Mouse (Mus musculus) liver, postnatal 0 days (tissue): ENCODE measurements around the gene 2310034G01Rik. TPM values are rescaled to one million over a fixed set of nuclear protein-coding genes. Genes with fewer than 3 reads are reported as not detected.

Experiments used
- ATAC-seq: fragments of 200-750 bp; cut with Nextera tagmentation; 2 replicates; pipeline ENCODE4 v1.8.0; 2017; ENCODE audit warnings: mild to moderate bottlenecking, moderate library complexity
- DNase-seq: peaks from one replicate; pipeline ENCODE4 v3.0.0-alpha.2; 2016
- H3K27ac ChIP-seq: fragments of 300-500 bp; sonication (generic); 2 replicates; pipeline ENCODE4 v1.5.1; 2014; ENCODE audit warnings: antibody characterized with exemption, moderate library complexity, mild to moderate bottlenecking, low read depth
- H3K27me3 ChIP-seq: fragments of 300-500 bp; sonication (generic); 2 replicates; pipeline ENCODE4 v1.6.1; 2014; ENCODE audit warnings: low read length, control low read depth, mixed read lengths; ENCODE audit not compliant: insufficient read depth
- H3K36me3 ChIP-seq: fragments of 300-500 bp; sonication (generic); replicated peaks from 2 replicates; pipeline ENCODE4 v1.6.1; 2014; ENCODE audit warnings: mild to moderate bottlenecking, control low read depth, low read length, moderate library complexity, mixed read lengths; ENCODE audit not compliant: insufficient read depth
- H3K4me1 ChIP-seq: fragments of 300-500 bp; sonication (generic); 2 replicates; pipeline ENCODE4 v1.6.1; 2014; ENCODE audit warnings: antibody characterized with exemption, mild to moderate bottlenecking, control low read depth; ENCODE audit not compliant: insufficient read depth
- H3K4me2 ChIP-seq: fragments of 300-500 bp; sonication (generic); 2 replicates; pipeline ENCODE4 v1.6.1; 2014; ENCODE audit warnings: low read depth, mild to moderate bottlenecking, low read length, moderate library complexity, mixed read lengths
- H3K4me3 ChIP-seq: fragments of 300-500 bp; sonication (generic); 2 replicates; pipeline ENCODE4 v1.5.1; 2014; ENCODE audit warnings: low read depth, low read length
- H3K9ac ChIP-seq: fragments of 300-500 bp; sonication (generic); replicated peaks from 2 replicates; pipeline ENCODE4 v1.6.1; 2014; ENCODE audit warnings: mild to moderate bottlenecking, moderate library complexity
- H3K9me3 ChIP-seq: fragments of 300-500 bp; sonication (generic); 2 replicates; pipeline ENCODE4 v1.6.1; 2016; ENCODE audit warnings: mild to moderate bottlenecking, control low read depth, low read length, mixed read lengths
- CTCF ChIP-seq: sonication (generic); IDR thresholded peaks from 2 replicates; pipeline ENCODE4 v1.5.1; 2016; ENCODE audit warnings: antibody characterized with exemption, low read depth
- EP300 ChIP-seq: IDR thresholded peaks from 2 replicates; pipeline ENCODE4 v1.6.1; 2016; ENCODE audit warnings: antibody characterized with exemption, low read depth, mild to moderate bottlenecking
- WGBS: fragments of 180-500 bp; shearing (Covaris S2); extraction: QIAGEN DNeasy Blood & Tissue Kit; methylation state at CpG from one replicate; pipeline ENCODE4 v1.1.7; 2014; ENCODE audit not compliant: insufficient replicate concordance; 5-methylcytosine and 5-hydroxymethylcytosine counted together
- polyA plus RNA-seq: library from polyadenylated mRNA; unstranded; fragments of >200 nt; fragmentation: Nextera tagmentation; extraction: Ambion mirVana; gene quantifications from 2 replicates; pipeline ENCODE4 v1.2.1, GENCODE M21; 2015

Gene 2310034G01Rik
- polyA plus RNA-seq, 1 experiment from 2014 or later: 0.75 TPM

DNA sequence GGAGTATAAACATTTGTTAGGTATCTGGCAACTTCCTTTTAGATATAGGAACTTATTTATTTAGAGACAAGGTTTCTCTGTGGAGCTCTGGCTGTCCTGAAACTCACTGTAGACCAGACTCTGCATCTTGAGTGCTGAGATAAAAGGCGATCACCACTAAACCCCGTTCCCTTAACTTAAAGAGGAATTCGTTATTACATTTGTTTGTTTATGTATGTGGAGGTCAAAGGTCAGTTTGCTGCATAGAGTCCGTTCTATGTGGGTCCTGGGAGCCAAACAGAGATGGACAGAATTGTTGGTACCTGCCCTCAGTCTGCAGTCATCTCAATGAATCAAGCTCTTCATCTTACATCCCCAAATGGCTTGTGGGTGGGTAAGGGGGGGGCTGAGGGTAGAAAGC lies 25.8 kb upstream of the 2310034G01Rik start:
- Histone ChIP-seq H3K9me3 (no peaks in the 10 kb centered on the region), H3K4me3 (no peak overlapping the region), H3K9ac (no peak overlapping the region), H3K36me3 (peaks cover 40% of the 10 kb centered on the region), H3K4me1 (no peaks in the 10 kb centered on the region), H3K27me3 (no peaks in the 10 kb centered on the region), H3K4me2 (no peak overlapping the region), H3K27ac (no peak overlapping the region)
- ATAC-seq (no peak), DNase-seq (no peak)
- TF ChIP-seq EP300 (no peak), CTCF (no peak)
- 50% methylated on average over 4 of the region's 4 CpGs for WGBS

GRCm38 (mm10) chr19:46375489-46375888 lies 25.4 kb upstream of the 2310034G01Rik start:
- Histone ChIP-seq H3K4me2 (no peak overlapping the region), H3K4me3 (no peak overlapping the region), H3K36me3 (peaks cover 36% of the 10 kb centered on the region), H3K27me3 (no peaks in the 10 kb centered on the region), H3K9ac (no peak overlapping the region), H3K27ac (no peak overlapping the region), H3K4me1 (no peaks in the 10 kb centered on the region), H3K9me3 (no peaks in the 10 kb centered on the region)
- ATAC-seq (no peak), DNase-seq (no peak)
- 63% methylated on average over 5 of the region's 5 CpGs for WGBS
- TF ChIP-seq EP300 (no peak), CTCF (no peak)

- H3K27me3 ChIP-seq: no peaks in the 10 kb centered on the region
- TF ChIP-seq EP300: no peak
- no peak for TF ChIP-seq CTCF
- ATAC-seq (peak; percentile 82), DNase-seq (no peak)
- no peak overlapping the region for H3K27ac ChIP-seq
- no peaks in the 10 kb centered on the region for H3K4me1 ChIP-seq
- H3K4me2 ChIP-seq: no peak overlapping the region
- H3K4me3 ChIP-seq: no peak overlapping the region
- H3K36me3 ChIP-seq: peaks cover 27% of the 10 kb centered on the region
- no peaks in the 10 kb centered on the region for H3K9me3 ChIP-seq
- H3K9ac ChIP-seq: no peak overlapping the region
- WGBS: 65% methylated on average over 21 of the region's 21 CpGs
Observed at GRCm38 (mm10) chr19:46374477-46375088, 24.5 kb upstream of the 2310034G01Rik start.

DNA sequence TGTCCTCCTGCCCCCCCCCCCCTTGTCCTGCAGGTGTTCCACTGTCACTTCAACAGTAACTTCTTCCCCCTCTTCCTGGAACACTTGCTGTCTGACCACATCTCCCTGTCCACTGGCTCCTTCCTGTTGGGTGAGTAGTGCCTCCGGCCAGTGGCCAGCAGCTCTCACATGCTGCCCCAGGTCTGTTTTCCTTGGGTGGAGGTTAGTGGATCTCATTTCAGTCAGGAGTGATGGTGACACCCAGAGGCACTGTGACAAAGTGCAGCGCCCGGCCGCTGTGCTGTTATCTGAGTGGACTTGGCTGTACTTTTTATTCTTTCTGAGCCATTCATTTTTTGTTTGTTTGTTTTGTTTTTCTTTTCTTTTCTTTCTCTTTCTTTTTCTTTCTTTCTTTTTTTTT lies 19.1 kb upstream of the 2310034G01Rik start:
- no peak overlapping the region for H3K4me2 ChIP-seq
- WGBS: 18% methylated on average over 4 of the region's 4 CpGs
- H3K27me3 ChIP-seq: no peaks in the 10 kb centered on the region
- no peak overlapping the region for H3K4me3 ChIP-seq
- no peak overlapping the region for H3K9ac ChIP-seq
- H3K4me1 ChIP-seq: no peaks in the 10 kb centered on the region
- H3K27ac ChIP-seq: no peak overlapping the region
- H3K9me3 ChIP-seq: no peaks in the 10 kb centered on the region
- ATAC-seq (peak; percentile 87), DNase-seq (peak; percentile 71)
- TF ChIP-seq EP300 (no peak), CTCF (peak; percentile 78)
- H3K36me3 ChIP-seq: no peaks in the 10 kb centered on the region

GRCm38 (mm10) chr19:46367798-46368590 lies 17.9 kb upstream of the 2310034G01Rik start:
- H3K4me3 ChIP-seq: no peak overlapping the region
- no peak overlapping the region for H3K9ac ChIP-seq
- H3K4me1 ChIP-seq: peaks cover 3% of the 10 kb centered on the region; the same call in 1 of the 2 replicates
- ATAC-seq (no peak), DNase-seq (no peak)
- H3K27ac ChIP-seq: no peak overlapping the region
- TF ChIP-seq CTCF: no peak
- no peak overlapping the region for H3K4me2 ChIP-seq
- H3K36me3 ChIP-seq: no peaks in the 10 kb centered on the region
- no peaks in the 10 kb centered on the region for H3K9me3 ChIP-seq
- WGBS: 83% methylated on average over 22 of the region's 23 CpGs
- H3K27me3 ChIP-seq: no peaks in the 10 kb centered on the region

- DNase-seq: no peak
- Histone ChIP-seq H3K4me2 (0 out of 2 replicates have a peak overlapping the region, but pooled peaks have one; percentile 6), H3K9ac (no peak overlapping the region), H3K27me3 (no peaks in the 10 kb centered on the region), H3K9me3 (no peaks in the 10 kb centered on the region), H3K4me3 (no peak overlapping the region), H3K36me3 (no peaks in the 10 kb centered on the region), H3K27ac (no peak overlapping the region), H3K4me1 (peaks cover 4% of the 10 kb centered on the region)
- TF ChIP-seq EP300 (no peak), CTCF (no peak)
- 53% methylated on average over 11 of the region's 11 CpGs for WGBS
- no peak for ATAC-seq
Observed at GRCm38 (mm10) chr19:46363294-46364009, 13.3 kb upstream of the 2310034G01Rik start.
